Mouse (Mus musculus): ENCODE results near the gene Grip2.

Grip2 gene

DNA sequence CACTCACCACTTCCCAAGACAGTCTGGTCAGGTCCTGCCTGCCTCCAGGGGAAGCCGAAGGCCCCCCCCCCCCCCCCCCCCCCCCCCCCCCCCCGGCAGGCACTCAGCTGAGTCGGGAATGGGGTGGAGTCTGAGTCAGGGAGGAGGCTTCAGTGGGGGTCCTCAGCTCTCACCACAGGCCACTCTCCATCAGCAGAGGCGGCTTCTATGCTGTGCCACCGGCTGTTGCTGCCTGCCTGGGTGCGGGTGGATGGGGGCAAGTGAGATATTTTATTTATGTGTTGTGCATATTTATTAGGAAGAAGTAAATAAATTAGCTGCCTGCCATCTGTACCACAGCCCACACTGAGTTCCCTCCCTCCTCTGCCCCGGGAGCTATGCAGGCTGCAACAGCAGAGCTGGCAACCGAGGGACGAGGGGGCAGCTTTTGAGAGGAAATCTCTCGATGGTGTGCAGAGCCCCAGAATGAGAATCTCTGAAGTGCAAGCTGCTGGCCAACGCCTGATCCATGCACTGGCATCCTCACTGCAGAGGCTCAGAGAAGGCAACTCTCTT lies at the start of gene Grip2:
Gene Grip2 (minus strand): TSS at position 235 of the 555 bp plus-strand sequence.
- no peak for DNase-seq

DNA sequence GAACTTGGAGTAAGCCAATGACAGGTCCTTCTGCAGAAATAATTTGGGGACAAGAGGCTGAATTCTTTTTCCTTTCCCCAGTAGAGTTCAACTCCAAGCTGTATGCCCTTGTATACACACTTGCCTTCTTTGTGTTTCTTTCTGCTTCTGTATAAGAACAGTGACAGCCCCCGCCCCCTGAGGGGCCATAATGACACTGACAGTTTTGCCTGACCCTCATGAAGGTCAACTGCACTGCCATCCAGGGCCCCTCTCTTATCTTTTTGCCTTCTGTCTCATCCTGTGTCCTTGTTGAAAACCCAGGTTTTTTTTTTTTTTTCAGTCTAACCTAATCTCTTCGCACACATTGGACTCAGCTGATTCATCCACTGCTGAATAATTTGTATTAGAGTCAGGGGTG lies 45.7 kb upstream of the Grip2 start:
- DNase-seq: no peak

DNA sequence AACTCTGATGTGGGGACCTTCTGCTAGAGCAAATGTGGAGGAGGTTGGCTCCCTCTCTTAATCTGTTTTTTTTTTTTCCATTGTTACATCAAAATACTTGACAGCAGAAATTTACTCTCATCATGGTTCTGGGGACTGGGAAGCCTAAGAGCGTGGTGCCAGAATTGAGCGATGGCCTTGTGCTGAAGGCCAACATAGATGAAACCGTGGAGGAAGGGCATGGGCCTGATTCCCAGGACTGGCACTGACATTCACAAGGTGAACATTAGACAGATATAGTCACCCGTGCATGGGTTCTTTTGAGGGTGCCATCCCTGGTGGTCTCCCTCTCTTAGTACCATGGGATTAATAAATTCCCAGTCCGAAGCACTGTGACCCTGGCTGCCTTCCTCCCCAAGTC lies 41.0 kb upstream of the Grip2 start:
- no peak for DNase-seq

DNA sequence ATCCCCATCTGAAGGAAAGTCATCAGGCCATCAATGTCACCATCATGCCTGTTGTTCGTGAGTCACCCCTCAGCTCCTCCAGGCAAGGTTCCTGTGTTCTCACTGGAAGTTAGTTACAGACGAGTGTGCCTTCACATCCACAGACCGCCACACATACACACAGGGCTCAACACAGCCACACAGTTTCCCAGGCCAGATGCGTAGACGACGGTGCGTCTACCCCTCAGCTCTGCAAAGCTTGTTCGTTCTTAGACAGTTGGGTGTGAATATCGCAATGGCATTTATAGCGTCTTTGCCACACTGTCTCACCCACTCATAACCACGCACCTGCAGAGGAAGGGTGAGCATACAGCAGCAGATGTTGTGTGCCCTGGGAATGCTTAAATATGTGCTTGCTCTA lies 38.6 kb upstream of the Grip2 start:
- DNase-seq: no peak

DNA sequence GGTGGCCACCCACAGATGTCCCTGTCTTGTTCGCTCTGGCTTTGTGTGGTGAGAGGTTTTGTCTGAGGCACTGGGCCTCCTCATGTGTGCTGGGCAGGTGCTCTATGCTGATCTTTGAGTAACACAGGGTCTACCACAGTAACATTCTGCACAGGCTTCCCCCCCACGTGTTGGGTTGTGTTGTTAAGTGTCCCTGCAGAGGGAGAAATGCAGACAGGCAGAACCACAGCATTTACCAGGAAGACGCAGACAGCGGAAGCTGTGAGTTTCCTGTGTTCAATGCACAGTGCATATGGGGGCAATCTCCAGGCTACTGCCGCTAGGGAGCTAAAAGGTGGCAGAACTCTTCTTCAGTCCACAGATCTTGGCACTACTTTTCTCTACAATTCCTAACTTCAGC lies 37.5 kb upstream of the Grip2 start:
- DNase-seq: no peak

DNA sequence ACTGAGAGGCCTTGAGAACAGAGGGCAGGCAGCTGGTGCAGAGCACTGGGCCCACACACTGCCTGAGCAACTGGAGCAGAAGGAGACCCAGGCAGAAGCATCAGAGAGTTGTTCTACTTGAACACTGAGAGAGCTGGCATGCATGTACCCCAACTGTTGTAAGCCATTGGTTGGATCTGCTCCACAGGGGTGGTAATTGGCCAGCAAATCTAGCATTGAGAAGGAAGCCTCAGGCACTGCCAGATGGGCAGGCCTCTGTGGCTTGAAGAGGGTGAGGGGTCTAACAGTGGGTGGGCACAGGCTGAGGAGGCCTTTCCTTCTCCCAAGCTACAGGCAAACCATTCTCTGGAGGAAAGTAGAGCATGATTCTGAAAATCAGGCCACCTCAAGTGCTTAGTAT lies 35.8 kb upstream of the Grip2 start:
- DNase-seq: peak; percentile 74 to 85

DNA sequence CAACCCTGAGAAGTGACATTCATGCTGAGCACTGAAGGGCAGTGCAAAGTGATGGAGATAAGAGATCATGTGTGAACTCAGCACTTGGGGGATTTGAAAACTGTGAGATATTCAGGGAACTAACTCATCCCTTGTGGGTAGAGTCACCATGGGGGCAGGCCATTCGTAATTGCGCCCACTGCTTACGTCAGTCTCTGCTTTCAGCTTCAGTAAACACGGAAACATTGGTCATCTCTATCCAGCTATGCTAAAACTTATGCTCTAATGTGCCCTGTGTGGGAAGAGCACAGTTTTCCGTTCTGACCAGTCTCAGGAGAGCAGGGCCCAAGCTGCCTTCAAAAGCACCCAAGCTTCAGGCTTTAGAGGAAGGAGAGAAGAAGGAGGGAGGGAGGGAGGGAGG lies 31.3 kb upstream of the Grip2 start:
- no peak for DNase-seq

DNA sequence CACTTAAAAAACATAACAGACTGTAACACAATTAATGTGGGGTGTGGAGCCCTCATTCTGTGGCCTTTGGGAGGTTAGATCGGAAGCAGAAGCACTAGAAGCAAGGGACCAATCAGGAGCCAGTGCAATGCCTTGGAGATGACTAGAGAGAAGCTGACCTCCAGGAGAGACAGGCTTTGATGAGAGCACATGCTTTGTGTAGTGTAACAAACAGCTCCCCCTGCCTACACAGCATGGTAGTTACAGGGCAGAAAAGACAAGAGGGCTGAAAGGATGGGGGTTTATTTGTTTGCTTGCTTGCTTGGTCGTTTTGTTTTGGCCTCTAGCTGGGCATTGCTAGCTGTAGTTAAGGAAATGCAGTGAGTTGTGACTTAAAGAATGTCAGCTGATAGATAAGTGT lies 25.5 kb upstream of the Grip2 start:
- DNase-seq: peak; percentile 76 to 77

DNA sequence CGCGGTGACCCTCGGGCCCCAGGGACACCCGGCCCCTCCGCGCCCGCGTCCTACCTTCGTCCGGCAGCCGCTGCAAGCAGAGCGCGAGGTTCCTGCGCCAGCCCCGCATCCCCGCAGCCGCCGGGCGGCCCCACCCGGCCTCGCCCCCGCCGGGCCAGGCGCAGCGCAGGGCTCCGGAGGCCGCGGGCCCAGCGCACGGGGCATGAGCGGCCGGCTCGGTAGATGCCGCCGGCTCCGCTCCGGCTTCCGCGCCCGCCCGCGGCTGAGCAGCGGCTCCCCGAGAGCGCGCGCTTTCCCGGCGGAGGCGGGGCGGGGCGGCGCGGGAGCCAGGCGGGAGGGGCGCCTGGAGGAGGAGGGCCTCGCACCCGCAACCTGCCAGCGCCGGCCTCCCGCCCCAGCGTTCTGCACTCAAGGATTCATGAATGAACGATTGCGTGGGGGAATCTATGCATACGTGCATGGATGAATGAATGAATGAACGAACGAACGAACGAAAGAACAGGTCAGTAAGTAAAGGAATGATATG lies 16.6 kb upstream of the Grip2 start:
- peak; percentile 41 to 48 for DNase-seq

DNA sequence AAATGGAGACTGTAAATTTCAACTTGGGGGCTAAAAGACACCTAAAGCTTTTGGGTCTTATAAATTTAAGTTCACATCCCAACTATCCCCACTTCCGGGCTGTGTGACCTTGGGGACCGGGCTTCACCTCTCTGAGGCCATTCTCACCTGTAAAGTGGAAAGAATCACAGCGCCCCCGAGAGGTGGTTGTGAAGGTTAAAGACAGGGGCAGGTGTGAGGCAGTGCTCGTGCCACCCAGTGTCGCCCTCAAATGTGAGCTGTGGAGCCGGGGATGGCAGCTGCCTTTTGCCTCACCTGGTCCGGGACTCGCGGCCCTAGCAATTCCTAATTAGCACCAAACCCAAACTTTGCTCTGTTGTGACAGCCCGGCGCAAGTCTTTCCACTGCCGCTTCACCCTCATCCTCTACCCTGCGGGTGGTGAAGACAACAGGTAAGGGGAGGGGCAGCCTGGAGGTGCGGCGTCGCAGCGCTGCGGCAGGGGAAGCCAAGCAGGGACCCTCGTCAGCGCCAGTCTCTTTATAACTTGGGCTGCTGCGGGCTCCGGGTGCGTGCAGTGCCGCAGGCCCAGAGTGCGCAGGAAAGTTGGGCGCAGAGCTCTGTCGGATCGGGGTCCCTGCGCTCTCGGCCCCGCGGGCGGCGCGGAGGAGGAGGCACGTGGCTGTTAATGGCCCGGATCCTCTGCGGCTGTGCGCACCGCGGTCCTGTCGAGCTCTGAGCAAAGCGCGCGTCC lies 16.0 kb upstream of the Grip2 start:
- peak; percentile 45 to 55 for DNase-seq

DNA sequence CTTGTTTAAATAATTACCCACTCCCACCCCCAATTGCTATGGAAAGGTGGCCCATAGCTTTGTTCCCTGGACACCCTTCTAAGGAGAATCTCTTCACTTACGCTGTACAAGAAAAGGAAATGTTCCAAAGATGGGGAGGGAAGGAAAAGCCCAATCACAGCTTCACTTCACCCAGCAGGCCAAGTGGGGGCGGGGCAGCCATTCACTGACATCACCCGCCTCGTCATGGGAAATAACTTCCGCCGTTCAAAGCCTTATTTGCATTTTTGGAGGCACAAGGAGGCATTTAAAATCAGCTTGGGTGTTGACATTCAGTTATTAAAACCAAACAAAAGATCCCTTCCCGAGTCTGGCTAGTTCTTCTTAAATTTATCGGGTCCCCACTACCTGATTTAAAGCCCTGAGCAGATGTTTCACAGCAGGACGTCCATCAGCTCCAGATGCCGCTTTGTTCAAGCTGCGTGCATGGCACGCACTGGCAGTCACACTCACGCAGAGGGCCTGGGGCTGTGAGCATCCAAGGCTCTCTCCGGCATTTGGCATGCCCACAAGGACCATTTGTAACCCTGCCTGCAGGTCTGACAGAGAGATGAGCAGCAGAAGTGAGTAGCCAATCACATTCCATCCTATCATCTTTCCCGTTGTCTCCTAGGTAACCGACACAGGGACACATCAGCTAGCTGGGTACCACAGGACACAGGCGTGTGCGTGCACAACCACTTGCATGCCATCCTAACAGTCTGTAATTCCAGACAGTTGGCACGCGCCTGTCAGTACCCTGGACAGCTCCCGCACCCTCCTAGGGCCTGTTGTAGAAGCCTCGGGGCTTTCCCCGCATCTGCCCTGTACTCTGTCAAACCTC lies 12.2 kb upstream of the Grip2 start:
- peak; percentile 88 to 92 for DNase-seq

DNA sequence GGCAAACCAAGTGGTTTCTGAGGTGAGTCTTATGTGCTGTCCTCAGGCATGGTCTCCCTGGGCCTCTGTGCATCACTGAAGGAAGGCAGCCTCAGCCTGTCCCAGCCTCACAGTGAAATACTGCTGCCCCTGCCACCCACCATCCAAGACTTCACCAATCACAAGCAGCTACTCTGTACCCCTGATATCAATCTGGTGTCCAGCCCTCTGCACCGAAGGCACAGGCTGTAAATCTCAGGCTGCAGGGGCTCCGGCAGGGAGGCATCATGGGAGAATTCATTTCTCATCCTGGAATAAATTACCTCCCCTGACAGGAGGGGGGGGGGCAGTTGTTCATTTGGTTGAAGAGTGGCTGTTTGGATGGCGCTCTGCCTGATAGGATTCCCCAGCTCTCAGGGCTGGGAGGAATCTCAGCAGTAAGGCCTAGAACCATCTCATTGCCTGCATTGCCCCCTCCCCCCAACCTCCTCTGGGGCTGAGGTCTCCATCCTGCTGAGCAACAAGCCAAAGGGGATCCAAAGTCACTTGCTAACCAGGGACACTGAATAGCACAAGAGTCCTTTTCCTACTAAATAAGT lies 5.9 kb upstream of the Grip2 start:
- no peak for DNase-seq

DNA sequence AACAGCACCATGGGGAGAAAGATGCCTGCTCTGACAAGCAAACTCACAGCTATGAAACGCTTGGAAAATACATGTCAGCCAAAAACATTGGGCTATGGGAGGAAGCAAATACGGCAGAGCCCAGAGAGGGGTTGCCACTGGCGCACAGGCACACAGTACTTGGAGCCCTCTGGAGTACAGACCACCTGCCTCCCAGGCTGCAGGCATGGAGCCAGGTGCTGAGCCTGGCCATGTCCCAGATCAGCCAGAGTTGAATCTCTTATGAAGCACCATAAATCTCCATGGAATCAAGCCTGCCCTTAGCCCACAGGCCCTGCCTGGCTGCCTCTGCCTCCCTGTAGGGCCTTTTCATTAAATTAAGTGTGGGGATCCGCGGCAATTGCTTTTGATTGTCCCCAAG lies 876 bp upstream of the Grip2 start:
- peak in 1 of 2 experiments; percentile 53 for DNase-seq

DNA sequence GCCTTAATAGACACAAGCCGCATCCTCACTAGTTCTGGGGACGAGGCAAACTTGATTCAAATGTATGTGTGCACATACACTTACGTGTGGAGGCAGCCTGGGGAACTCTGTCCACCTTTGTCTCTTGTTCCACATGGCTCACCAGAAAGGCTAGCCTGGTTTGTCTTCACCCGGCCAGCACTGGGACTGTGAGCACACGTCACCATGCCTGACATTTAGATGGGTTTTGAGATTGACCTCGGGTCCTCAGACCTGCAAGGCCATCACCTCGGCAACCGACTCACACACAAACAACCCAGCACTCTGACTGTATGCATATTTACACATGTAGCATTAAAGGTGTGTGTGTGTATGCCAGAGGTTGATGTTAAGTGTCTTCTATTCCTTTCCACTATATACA lies 8.8 kb downstream of the Grip2 start:
- DNase-seq: no peak

DNA sequence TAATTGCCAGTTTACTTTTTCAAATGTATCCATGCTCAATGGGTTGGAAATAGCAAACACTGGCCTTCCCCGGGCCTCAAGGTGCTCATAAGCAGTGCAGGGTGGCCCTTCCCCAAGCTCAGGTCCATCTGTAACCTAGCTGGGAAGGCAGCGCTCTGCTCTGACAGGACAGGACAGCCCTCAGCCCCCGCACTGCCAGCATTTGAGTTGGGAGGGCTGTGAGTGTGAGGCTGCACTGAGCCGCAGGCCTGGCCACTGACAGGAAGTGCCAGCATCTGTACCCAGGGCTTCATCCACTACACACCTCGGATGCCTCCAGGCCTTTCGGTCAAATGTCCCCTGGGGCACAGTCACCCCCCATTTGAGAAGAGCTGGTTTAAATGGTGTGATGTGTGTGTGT lies 11.1 kb downstream of the Grip2 start:
- DNase-seq: no peak

DNA sequence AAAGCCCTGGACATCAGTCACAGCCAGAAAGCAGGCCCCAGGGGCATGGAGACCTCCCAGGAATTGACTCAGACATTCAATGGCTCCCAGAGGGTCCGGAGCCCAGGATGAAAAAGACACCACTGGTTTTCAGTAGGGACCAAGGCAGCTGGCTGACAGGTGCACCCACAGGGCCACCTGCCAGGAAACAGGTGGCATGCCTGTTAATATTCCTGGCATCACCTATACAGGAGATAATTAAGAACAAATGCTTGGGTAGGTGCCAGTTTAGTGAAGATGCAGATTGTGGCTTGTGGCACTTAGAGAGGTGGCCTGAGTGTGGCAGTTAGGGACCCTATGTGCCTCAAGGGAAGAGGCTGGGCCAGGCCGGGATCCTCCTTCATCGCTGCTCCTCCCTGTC lies 13.4 kb downstream of the Grip2 start:
- peak; percentile 67 to 76 for DNase-seq

DNA sequence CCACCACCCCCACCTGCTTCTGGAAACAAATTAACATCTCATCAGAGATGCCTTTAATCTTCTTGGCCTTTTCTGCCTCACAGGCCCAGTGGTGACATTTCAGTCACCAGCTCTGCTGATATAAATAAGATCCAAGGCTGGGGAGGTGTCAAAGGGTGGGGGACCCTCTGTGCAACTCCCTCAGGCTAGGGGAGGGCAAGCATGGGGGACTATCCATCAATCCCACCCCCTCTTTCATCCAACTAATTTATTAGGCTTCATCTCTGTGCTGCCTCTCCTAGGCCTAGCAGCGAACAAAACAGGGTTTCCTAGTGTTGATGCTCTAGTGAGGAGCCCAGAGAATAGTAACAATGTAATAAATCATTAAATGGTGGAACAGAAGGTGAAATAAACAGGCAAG lies 17.0 kb downstream of the Grip2 start:
- DNase-seq: no peak

DNA sequence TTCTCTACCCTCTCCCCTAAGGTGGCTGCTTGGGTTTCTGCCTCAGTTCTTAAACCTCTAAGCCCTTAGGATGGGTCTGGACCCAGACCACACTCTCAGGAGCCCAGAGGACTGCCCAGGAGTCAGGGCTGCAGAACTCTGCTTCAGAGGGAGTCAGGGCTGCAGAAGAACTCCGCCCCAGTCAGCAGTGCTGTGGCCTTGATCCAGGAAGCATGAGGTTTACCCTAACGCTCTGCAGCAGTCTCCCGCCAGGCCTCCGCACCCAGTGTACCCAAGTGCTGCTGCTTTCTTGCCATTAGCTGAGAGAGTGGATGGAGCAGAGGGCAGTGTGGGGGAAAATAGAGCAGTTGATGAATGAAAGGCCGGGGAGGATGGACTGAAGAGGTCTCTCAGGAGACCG lies 19.0 kb downstream of the Grip2 start:
- no peak for DNase-seq

DNA sequence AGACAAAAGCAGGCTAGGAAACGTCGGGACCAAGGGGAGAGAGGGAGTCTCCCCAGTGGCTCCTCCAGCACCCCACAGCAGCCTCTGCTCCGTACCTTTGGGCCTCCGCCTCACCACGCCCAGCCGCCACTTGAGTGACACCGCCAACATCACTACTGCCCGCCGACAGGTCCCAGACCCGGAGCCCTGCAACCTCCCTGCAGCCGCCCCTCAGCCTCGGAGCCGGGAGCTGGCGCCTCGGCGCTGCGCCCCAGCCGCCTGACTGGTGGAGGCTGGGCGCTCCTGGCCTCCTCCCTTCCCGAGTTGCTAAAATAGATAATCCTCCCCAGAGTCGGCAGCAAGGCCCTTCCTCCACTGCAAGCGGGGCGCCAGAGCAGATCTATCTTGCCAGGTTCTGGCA lies 19.9 kb downstream of the Grip2 start:
- peak in 1 of 2 experiments; percentile 40 for DNase-seq

DNA sequence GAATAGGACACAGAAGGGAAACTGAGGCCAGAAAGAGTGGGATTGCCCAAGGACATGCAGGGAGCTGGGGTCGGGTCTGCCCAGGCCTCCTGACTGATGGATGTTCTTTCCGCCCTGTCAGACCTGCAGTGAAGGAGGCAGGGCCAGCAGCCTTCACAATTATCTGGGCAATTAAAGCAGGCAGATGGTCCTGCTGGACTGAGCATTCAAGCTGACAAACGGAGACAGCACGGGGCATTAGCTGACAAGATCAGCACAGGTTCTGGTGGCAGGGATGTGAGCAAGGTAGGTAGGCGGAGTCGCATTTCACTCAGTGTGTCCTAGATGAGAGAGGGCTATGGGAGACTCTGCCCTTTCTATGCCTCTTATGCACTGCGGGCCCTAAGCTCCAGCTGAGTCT lies 22.9 kb downstream of the Grip2 start:
- peak; percentile 76 to 84 for DNase-seq

DNA sequence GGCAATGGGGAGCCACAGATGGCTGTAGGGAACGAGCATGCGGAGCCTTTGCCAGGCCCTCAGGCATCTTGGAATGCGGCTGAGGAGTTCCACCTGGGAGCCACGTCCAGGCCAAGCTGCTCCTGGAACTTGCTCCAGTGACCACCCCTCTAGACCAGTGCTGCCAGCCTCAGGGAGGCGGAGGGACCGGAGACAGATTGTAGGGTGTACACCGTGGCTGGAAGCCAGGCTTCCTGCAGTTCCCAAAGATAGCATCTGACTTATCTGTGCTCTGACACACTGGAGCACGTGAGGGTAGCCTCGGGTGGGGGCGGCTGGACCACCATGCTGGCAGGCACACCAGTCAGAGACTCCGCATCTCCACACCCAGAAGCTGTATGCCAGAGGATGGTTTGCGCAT lies 28.6 kb downstream of the Grip2 start:
- peak; percentile 82 to 92 for DNase-seq

DNA sequence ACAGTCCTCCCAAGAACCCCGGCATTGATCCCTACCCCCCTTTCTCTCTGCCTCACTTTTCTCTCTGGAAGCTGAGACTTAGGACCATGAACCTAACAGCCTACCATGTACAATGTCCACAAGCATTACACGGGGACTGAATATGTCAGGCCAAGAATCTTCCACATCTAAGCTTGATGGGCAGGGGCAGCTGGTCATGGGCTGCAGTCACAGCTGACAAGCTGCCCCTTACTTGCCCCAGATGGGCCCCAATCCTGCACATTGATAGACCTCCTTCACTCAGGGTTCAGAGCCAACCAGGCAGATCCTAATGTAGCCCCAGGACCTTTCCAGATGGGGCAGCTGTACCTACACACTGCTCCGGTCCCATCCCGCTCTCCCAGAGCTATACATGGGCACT lies 30.3 kb downstream of the Grip2 start:
- DNase-seq: no peak

DNA sequence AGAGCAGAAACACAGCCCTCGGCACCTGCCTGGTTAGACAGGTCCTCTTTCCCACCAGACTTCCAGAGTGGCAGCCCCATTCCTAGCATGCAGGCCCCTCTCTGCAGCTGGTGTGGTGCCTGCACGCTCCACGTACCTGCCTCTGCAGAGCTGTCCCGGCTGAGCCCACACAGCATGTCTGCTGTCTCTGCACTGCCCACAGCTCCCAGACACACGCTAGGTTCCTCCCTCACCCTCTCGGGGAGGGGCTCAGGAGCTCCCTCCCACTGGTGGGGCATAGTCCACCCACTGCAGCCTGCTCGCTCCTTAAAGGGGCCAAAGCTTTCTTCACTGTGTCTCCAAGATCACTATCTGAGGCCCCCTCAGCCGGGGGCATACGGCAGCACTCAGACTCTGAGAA lies 31.0 kb downstream of the Grip2 start:
- DNase-seq: no peak

All from cerebellum, postnatal 10 days (tissue).